Mouse (Mus musculus): ENCODE measurements around the gene Zscan20.
"Not testable (repeated sequence)": the region's sequence is repeated elsewhere in the genome, so short reads cannot be mapped to it uniquely, and the experiment has no call there.

The Zscan20 gene

DNA sequence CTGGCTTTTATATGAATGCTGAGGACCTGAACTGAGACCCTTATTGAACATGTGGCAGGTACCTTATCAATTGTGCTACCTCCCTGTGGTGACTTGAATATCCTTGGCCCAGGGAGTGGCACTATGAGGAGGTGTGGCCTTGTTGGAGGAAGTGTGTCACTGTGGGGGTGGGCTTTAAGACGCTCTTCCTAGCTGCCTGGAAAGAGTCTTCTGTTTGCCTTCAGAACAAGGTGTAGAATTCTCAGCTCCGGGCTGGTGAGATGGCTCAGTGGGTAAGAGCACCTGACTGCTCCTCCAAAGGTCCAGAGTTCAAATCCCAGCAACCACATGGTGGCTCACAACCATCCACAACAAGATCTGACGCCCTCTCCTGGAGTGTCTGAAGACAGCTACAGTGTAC is 1.8 kb upstream of the Zscan20 start:
- DNase-seq, result not testable (repeated sequence)

DNA sequence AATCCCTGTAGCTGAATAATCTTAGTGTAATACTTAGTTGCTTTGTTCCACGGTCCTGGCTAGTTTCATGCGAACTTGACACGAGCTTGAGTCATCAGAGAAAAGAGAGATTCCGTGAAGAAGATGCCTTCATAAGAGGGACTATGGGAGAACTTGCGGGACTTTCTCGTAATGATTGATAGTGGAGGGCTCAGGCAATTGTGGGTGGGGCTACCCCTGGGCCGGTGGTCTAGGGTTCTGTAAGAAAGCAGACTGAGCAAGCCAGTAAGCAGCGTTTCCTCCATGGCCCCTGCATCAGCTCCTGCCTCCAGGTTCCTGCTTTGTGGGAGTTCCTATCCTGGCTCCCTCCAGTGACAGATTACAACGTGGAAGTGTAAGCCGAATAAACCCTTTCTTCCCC is 808 bp upstream of the Zscan20 start:
- DNase-seq, result no peak

DNA sequence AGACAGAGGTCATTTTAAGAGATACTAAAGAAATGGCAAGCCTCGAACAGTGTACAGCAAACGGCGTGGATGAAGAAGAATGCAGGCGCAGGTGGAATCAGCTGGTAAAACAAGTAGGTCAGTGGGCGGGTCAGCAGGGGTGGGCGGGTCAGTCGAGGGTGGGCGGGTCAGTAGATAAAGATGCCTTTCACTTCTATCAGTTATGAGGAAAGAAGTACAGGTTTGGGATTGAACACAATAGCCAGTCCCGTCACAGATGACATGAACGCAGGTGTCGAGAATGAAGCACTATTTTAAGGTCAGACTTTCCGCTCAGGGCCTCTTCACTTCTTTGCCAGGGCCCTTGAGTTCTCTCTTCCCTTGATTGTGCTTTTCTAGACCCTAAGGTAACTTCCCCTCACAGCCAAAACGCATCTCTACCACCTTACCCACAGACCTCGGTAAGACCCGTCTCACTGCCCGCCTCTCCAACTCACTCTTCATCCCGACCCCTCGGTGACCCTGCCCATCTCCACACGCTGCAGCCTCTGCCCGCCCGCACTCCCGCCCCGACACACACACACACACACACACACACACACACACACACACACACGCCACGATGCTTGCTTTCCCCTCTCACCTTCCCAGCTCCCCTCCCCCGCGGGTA is 498 bp downstream of the Zscan20 start:
- DNase-seq, result no peak

DNA sequence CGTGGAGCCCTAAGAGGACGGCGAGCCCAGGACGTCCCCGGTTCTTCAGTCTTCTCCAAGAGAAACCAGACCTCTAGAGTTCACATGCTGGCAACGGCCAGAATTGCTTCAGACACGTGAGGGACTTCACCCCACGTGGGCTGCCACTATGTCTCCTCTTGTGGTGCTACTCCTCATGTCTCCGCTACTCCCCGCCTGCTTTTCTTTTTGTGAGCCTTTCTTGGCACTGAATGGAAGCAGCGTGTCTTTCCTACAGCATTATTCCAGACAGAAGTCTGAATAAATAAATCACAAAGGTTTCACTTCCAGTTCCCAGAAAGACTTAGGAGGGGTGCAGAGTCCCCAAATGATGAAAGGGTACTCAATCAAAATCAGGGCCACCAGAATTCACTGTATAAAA is 2.2 kb downstream of the Zscan20 start:
- no peak for DNase-seq

DNA sequence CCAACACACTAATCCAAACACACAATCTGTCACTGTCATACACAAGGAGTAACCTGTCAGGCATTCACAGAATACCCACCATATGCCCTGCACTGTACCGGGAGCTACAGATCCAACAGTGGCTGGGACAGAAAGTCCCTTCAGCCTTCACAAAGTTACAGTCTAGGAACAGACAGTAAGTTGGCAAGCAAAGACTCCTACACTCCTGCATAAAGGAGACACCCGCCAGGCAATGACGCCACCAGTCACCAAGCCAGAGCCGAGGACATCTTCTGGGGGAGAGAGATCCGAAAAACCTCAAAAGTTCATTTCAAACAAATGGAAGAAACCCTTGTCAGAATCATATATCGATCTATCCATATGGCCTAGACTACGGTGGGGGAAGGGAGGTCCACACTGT is 3.3 kb downstream of the Zscan20 start:
- no peak for DNase-seq

DNA sequence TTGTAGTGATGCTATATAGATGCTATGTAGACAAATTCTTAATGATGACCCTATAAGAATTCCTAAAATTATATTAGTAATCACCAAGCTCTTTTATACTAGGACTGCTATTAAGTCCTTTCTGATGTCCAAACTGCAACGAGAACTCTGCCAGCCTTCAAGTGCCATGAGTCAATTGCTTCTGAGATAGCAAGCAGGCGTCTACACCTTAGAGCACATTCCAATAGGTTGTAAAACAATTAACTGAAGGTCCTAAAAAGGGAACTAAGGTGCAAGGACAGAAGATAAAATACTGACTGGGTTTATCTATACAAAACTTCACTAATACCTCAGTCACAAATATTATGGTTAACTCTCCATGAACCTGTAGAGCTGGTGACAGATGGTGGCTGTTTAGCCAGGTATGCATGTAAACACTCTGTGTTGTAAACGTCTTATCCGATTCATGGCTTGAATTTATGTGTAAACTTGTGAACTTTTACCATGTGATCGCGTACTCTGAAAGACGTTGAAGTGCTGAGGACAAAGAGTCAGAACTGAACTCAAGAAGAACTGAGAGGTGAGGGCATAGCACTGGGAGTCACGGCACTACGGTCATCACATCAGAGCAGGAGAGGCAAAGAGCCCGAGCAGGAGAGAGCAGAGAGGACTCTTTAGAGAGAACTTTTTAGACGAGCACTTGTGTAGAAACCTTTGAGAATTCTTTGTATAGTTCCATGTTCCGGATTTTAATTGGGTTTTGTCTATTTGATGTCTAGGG is 11.9 kb downstream of the Zscan20 start:
- DNase-seq, result no peak

DNA sequence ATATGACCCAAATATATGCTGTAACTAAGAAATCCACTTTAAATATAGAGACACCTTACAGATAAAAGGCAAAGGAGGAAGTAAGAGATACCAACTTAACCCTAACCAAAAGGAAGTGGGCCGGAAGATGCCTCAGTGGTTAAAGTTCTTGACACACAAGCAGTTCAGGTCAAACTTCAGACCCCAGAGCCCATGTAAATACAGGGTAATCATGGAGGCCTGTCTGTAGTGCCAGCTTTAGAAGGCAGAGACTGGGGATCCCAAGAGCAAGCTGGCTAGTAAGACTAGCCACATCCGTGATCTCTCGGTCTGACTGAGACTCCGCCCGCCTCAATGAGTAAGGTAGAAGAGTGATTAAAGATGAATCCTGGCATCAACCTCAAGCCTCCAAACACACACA is 15.8 kb downstream of the Zscan20 start:
- no peak for DNase-seq

DNA sequence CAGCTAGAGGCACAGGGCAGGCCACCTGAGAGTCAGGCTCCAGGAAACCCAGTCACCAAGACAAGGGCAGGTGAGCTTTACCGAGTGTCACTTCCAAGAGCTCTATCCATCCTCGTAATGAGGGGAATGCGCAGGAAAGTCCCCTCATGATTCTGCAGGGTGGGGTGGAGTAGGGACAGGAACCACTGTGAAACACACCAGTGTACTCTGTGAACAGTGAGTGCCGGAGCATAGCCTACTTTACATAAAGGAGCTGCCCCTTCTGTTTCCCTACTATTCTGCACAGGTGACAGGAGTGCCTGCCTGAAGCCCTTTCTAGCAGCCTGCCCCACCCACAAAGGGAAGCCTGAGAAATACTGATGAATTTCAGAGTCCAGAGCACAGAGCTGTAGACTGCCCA is 16.6 kb downstream of the Zscan20 start:
- no peak for DNase-seq

DNA sequence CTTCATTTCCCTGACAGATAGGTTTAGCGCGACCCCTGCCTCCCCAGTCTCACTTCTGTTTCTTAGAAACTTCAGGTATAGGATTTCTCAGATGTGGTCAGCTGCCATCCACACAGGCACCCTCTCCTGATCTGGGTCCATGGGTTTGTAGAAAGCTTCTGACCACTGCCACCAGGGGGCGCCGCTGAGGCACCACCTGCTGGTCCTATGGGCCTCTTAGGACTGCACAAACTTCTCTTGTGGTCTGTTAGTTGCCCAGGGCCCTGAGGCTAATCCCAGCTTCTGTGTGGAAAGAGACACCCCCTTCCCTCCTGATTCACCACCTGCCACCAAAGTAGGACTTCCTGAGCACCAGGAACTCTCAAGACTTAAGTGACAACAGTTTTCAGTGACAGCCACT is 30.7 kb downstream of the Zscan20 start:
- DNase-seq, result no peak

DNA sequence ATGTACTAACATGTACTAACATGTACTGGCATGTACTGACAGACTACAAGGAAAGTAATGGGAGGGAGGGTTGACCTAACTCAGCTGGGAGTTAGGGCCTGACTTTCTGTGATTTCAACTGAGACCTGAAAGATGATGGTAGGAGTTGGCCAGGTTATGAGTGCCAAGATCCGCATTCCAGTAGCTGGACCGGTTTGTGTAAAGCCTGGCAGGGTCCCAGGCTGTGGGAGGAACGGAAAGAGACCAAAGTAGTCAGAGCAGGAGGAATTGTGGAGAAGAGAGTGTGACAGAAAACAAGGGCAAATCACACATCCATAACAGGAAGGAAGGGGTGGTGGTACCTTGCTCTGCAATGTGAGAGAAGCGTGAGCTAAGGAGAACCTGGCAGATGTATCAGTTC is 34.1 kb downstream of the Zscan20 start:
- DNase-seq, result no peak

DNA sequence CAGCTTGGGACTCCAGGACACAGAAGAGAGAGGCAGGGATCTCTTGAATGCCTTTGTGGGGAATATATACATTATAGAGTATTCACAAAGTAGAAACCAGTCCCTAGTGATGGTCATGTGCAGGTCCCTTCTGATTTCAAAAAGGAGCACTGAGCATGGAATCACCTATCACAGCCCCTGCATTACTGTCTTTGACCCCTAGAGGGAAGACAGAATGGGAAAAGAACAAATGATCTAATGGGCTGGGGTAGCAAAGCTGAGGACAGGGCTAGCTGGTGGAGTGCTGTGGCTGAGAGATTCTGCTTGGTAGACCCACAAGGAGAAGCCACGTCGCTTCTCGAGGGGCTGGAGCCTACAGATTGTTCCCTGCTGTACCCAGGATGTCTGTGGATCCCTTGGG is 49.6 kb downstream of the Zscan20 start:
- DNase-seq, result no peak

DNA sequence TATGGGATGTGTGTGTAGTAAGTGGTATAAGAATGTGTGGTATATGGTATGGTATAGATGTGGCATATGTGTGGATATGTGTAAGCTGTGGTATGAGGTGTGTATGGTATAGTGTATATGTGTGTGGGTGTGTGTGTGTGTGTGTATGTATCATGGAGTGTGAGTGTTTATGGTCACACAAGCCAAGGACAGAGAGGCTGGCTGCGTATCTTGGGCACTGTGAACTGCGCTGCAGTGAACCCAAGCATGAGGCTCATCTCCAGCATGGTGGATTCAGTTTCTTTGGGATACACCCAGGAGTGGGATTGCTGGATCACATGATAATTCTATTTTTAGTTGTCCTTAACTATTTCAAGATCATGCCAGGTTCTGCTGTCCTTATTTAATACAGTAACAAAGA is 55.7 kb downstream of the Zscan20 start:
- no peak for DNase-seq

DNA sequence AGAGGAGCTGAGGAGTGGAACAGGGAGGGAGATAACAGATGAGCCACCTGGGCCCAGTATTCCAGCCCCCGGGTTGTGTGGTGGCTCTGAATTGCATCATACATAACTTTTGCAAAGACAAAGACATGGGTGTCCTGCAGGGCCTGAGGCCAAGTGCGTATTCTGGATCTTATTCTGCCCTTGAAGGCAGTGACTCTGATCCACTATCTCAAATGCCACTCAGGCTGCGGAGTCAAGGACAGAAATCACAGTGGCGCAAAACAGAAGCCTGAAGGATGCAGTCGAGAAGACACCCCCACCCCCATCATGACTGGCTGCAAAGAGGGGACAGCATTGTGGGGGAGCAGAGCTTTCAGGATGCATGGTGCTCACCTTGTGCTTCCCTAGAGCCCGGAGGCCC is 59.1 kb downstream of the Zscan20 start:
- DNase-seq, result no peak

DNA sequence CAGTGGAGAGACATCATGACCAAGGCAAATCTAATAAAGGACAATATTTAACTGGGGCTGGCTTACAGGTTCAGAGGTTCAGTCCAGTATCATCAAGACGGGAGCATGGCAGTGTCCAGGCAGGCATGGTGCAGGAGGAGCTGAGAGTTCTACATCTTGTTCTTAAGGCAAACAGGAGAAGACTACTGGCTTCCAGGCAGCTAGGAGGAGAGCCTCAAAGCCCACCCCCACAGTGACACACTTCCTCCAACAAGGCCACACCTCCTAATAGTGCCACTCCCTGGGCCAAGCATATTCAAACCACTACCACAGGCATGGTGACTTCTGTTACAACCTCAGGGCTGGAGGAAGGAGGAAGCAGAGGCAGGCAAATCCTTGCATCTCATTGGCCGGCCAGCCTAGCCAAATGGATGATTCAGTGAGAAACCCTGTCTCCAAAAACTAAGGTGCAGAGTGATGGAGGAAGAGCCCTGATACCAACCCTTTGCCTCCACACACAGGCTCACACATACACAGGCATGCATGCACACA is 65.9 kb downstream of the Zscan20 start:
- DNase-seq, result not testable (repeated sequence)

DNA sequence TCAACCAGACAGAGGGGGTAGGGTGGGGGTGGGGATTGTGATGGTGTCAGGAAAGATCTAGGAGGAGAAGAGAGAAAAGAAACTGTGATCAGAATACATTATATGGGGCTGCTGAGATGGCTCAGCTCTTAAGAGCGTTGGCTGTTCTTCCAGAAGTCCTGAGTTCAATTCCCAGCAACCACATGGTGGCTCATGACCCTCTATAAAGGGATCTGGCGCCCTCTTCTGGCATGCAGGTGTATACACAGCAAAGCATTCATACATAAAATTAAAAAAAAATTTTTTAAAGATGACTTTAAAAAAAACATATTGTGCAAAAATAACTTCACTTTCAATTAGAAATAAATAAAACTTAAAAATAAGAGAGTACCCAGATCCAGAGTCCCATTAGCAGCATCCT is 66.5 kb downstream of the Zscan20 start:
- DNase-seq, result peak; percentile 64
